In genomic region chr15:74156121-74157051, GRCm38 (mm10) we compare ENCODE assay signal across 8 mouse cellular contexts.
A peak's percentile ranks its signal among the peaks of the same experiment; 100 is the strongest.
DNase-seq lines count a peak whose midpoint lies in the region; ATAC-seq and TF ChIP-seq lines count a peak whose summit lies in the region.

No protein-coding gene starts in this region.

- no peaks in the 10 kb centered on the region for H3K36me3 ChIP-seq in limb, embryonic 11.5 days (ENCODE audit: control insufficient read depth, insufficient read depth, low read length)
- H3K36me3 ChIP-seq in stomach, postnatal 0 days (ENCODE audit: control insufficient read depth, insufficient read depth, low read length) = no peaks in the 10 kb centered on the region

- peak; percentile 42 for TF ChIP-seq CTCF in stomach, postnatal 0 days (IDR thresholded peaks at IDR 0.05; ENCODE audit: low read depth)

- no peak overlapping the region for H3K4me2 ChIP-seq in limb, embryonic 11.5 days (ENCODE audit: low read depth, severe bottlenecking)
- H3K4me2 ChIP-seq in stomach, postnatal 0 days (replicated peaks; ENCODE audit: low read depth) = no peak overlapping the region

- 14% methylated on average over 18 of the region's 18 CpGs for WGBS in limb, embryonic 11.5 days
- 13% methylated on average over 18 of the region's 18 CpGs for WGBS in stomach, postnatal 0 days

- no peak for TF ChIP-seq EP300 in stomach, postnatal 0 days (optimal IDR thresholded peaks at IDR 0.05)

- no peak overlapping the region for H3K9ac ChIP-seq in limb, embryonic 11.5 days (ENCODE audit: low read length)
- no peak overlapping the region for H3K9ac ChIP-seq in stomach, postnatal 0 days (ENCODE audit: low read length)

- H3K27me3 ChIP-seq in limb, embryonic 11.5 days (ENCODE audit: control insufficient read depth, insufficient read depth, low read length) = 0 out of 2 replicates have a peak, but pooled peaks cover 2% of the 10 kb centered on the region
- H3K27me3 ChIP-seq in stomach, postnatal 0 days (ENCODE audit: control insufficient read depth, insufficient read depth, low read length) = no peaks in the 10 kb centered on the region

- no peak overlapping the region for H3K4me3 ChIP-seq in limb, embryonic 11.5 days (ENCODE audit: low read depth, low read length)
- no peak overlapping the region for H3K4me3 ChIP-seq in stomach, postnatal 0 days (ENCODE audit: low read depth, low read length)

- H3K4me1 ChIP-seq in limb, embryonic 11.5 days (ENCODE audit: control insufficient read depth, insufficient read depth, low read length) = peaks cover 9% of the 10 kb centered on the region; the same call in 1 of the 2 replicates
- H3K4me1 ChIP-seq in stomach, postnatal 0 days (replicated peaks; ENCODE audit: control insufficient read depth, insufficient read depth) = no peaks in the 10 kb centered on the region; the same call in 1 of the 2 replicates

- H3K27ac ChIP-seq in limb, embryonic 11.5 days (replicated peaks; ENCODE audit: low read depth, low read length) = no peak overlapping the region
- no peak overlapping the region for H3K27ac ChIP-seq in stomach, postnatal 0 days (replicated peaks)

- H3K9me3 ChIP-seq in limb, embryonic 11.5 days (ENCODE audit: control insufficient read depth, low read length) = no peaks in the 10 kb centered on the region
- H3K9me3 ChIP-seq in stomach, postnatal 0 days (ENCODE audit: control insufficient read depth, low read length) = no peaks in the 10 kb centered on the region

- peak; percentile 80 for ATAC-seq in limb, embryonic 11.5 days (ENCODE audit: insufficient number of reproducible peaks, low FRiP score, low TSS enrichment, low read depth)
- no peak for ATAC-seq in stomach, postnatal 0 days (ENCODE audit: low FRiP score, low TSS enrichment)
- ATAC-seq in CD4-positive, CD25-positive, alpha-beta regulatory T cell, adult 4 months = no peak

- intact Hi-C loops in heart, postnatal 25 days (cut with DNase I) = no loop called here

- peak; percentile 18 to 28 for DNase-seq in adrenal gland, adult 18-20 months (ENCODE audit: low spot score in 2 of 2)
- DNase-seq in adrenal gland, adult 2 months = no peak
- DNase-seq in right cerebral cortex, postnatal 14 days = peak; percentile 39
- DNase-seq in right cerebral cortex, postnatal 36 days (ENCODE audit: low spot score in 2 of 2) = no peak
- DNase-seq in limb, embryonic 11.5 days (ENCODE audit: low spot score) = peak; percentile 65
- DNase-seq in stomach, postnatal 0 days (ENCODE audit: low spot score) = no peak
- DNase-seq in heart, postnatal 25 days (ENCODE audit: low spot score) = no peak

Comparison
In these comparisons a context has a peak if more than half of its experiments do, and no peak if none do; other contexts are left out.
1. DNase-seq: peak in adrenal gland, adult 18-20 months (2 of 2), right cerebral cortex, postnatal 14 days (single experiment) and limb, embryonic 11.5 days (single experiment); none in adrenal gland, adult 2 months (single experiment), right cerebral cortex, postnatal 36 days (0 of 2), stomach, postnatal 0 days (single experiment) and heart, postnatal 25 days (single experiment).